Mouse (Mus musculus): ENCODE data around the gene Fbxo27.
"Not testable (repeated sequence)": the region's sequence is repeated elsewhere in the genome, so short reads cannot be mapped to it uniquely, and the experiment has no call there.

Fbxo27 gene

DNA sequence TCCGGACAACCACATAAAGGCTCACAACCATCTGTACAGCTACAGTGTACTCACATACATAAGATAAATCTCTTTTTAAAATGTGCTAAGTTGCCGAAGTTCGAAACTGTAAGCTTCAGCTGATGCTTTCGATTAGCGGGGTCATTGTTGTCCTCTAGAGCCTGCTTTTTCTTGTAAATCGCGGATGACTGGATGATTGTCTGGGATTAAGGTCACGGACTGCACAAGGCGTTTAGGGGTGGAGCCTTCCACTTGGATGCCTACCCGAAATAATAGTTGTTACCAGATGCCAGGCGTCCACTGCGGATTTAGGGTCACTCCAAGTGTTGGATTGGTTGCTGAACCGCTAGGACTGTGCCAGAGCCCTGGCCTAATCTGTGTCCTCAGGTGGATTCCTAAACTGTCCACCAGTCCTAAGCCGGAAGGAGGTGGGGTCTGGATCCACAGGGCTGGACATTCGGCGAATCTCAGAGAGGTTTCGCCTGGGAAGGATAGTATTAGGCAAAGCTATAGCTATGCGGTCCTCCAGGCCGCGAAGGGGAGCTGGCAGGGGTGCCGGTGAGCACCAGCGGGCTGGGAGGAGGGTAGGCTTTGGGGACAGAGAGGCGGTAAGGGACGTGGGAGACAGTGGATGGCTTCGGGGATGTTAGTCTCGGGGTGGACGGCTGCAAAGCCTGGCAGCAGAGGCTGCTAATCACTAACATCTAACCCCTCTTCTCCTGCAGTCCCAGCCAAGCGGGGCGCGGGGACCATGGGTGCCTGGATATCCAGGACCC is at the start of gene Fbxo27:
Fbxo27 (plus strand) TSS at position 305 of the 776 bp plus-strand sequence.
- peak in 1 of 2 experiments; percentile 11 for DNase-seq

DNA sequence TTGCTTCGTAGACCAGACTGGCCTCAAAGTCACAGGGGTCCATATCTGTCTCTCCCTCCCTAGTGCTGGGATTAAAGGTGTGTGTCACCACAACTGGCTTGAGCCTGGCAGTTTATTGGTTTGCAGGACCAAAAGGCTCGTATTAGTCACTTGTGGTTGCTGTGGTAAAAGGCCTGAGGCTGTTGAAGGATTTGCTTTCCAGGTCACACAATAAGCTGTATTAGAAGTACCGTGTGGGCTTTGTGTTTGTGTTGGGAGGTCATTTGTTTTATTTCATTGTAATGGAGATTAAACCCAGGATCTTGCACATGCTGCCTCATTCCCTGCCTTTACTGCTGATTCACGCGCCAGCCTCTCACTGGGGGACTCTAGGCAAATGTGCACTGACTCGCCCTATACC is 47.3 kb upstream of the Fbxo27 start:
- no peak for DNase-seq

DNA sequence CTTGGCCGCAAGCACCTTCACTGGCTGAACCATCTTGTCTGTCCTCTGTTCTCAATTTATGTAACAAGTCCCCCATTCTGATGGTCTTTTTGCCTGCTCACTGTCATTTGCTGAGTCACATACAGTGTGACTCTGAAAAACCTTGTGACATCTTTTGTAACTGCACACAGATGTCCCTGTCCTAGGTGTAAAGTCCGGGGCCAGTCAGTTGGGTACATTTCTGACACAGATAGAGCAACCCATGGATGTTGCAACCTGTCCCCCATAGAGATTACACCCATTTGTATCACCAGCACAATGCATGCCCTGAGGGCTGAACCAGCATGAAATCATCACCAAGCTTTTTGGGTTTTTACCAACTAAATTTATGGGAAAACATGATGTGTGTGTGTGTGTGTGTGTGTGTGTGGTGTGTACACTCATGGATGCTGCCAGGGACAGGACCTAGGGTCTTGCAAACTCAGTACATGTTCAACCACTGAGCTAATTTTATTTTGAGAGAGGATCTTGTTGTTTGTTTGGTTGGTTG is 46.6 kb upstream of the Fbxo27 start:
- DNase-seq, result no peak

DNA sequence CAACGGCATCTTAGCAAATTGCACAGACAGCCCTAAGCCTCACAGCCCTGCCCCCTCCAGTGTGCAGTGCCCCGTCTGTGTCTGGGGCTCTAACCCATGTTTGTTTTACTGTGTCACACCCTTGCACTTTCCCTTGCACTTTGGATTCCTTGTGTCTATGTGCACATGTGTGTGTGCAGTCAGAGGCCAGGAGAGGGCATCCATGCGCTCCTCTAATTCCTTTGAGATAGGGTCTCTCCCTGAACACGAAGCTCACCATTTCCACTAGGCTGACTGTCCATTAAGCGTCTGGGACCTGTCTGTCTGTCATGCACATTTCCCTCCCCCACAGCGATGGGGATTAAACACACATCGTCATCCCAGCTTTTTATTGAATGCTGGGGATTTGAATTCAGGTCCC is 45.6 kb upstream of the Fbxo27 start:
- no peak for DNase-seq

DNA sequence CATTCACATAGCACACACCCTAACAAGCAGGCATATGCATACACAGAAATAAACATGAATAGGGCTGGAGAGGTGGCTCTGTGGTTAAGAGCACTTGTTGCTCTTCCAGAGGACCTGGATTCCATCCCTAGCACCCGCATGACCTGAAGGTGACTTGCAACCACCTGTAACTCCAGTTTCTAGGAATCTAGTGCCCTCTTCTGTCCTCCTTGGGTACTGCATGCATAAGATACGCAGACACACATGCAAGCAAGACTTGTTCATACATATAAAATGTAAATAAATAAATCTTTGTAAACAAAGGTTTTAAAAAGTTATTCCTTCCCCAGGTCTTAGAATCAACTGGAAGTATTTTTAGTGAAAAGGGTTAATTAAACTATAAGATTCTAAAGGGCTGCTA is 41.5 kb upstream of the Fbxo27 start:
- DNase-seq, result peak in 1 of 2 experiments; percentile 13

DNA sequence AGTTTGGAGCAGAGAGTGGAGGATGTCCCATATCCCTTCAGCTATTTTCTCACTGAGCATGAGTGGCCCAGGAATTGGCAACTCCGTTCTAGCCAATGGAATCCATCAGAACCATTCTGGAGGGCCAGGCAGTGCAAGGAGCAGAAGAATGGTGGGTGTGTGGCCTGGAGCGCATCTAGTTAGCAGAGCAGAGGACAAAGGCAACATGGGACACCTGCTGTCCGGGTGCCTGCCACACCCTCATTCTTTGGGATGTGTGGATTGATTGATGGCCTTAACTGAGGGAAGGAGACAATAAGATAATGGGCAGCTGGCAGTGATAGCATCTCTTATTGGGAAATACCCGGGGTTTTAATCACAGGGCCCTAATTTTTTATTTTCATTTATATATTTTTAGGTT is 36.2 kb upstream of the Fbxo27 start:
- no peak for DNase-seq

DNA sequence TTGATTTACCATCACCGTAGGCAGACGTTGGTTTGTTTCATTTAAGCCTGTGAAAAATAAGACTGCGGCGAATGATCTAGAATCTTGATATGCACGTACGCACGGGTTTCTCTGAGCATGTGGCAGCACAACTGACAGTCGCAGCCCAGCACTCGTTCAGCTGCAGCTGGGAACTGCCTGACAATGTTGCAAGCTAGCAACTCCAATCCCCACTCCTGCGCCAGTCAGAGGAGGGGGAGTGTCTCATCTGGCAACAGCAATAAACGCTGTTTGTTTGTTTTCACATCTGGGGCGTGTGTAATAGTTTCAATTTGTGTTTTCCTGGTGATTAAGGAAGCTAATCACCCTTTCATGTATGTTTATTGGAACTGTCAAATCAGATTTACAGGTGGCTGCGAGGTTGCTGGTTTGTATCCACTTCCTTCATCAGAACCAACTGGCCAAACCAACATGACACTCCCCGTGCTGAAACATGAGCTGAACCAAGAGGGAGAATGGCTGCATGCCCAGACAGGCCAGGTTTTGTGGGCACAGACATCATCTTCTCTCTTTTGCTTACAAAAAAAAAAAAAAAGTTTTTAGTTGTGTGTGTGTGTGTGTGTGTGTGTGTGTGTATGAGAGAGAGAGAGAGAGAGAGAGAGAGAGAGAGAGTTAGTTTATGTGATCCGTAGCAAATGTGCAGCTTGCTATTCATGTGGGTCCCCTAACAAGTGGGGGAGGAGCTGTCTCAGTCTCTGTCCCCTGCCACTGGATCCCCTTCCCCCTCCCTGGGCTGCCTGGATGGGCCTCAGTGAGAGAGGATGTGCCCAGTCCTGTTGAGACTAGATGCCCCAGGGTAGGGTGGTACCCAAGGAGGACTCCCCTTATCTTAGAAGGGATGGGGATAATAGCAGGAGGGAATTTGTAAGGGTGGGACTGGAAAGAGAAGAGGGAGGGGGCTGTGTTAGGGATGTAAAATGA is 26.7 kb upstream of the Fbxo27 start:
- no peak for DNase-seq

DNA sequence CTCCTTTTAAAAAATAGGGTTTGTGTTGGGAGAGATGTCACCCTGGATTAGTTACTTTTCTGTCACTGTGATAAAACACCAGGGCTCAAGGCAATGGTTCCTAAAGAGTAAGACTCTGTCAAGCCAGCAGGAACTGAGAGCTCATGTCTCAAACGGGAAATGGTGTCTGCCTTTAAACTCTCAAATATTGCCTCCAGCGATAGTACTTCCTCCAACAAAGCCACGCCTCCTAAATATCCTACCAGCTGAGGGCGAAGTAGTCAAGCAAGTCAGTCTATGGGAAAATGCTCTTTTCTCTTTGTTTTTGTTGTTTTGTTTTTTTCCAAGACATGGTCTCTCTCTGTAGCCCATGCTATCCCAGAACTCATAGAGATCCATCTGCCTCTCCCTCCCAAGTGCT is 21.5 kb upstream of the Fbxo27 start:
- DNase-seq, result no peak

DNA sequence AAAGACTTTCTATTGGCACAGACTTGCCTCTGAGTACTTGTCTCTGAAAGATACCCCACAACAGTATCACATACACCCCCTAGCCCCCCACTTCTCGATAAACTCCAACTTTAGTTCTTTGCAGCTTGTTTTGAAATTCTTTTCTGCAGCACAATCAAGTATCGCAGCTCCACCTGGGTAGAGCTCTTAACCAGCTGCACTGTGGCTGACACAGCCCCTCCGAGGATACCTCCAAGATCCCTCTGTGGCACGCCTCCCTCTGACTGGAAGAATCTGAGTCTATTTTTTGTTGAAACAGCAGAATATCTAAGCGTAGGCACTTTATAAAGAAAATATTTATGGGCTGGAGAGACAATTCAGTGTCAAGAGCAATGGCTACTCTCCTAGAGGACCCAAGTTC is 20.4 kb upstream of the Fbxo27 start:
- no peak for DNase-seq

DNA sequence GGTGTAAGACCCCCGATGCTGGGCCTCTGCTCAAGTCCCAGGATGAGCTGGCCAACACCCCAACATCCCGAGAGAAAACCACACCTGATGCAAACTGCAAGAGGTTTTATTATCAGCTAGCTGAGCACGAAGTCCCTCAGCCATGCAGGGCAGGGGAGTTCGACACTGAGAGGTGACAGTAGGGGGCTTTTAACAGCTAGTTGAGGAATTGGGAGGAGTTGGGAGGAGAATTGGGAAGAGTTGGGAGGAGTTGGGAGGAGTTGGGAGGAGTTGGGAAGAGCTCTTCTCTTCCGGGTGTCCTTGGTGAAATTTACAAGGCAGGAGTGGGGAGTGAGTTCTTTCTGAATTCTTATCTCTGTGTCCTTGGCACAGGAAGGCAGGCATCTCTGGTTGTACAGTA is 19.9 kb upstream of the Fbxo27 start:
- DNase-seq, result not testable (repeated sequence)

DNA sequence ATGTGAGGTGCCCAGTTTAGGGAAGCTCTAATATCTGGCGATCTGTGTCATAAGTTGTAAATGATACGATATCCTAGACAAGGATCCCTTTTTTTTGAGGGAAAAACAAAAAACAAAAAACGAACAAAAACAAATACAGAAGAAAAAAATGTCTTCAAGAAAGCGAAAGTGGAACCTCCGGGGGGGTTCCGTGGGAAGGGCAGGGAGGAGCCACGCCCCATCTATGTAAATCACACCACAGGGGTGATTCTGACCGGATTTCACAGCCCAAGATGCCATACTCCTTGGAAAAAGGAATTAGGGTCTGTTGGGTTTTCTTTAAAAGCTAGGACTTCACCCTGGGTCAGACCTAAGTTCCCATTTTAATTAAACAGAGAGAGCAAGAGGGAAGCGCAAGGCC is 17.7 kb upstream of the Fbxo27 start:
- DNase-seq, result peak; percentile 16 to 20

DNA sequence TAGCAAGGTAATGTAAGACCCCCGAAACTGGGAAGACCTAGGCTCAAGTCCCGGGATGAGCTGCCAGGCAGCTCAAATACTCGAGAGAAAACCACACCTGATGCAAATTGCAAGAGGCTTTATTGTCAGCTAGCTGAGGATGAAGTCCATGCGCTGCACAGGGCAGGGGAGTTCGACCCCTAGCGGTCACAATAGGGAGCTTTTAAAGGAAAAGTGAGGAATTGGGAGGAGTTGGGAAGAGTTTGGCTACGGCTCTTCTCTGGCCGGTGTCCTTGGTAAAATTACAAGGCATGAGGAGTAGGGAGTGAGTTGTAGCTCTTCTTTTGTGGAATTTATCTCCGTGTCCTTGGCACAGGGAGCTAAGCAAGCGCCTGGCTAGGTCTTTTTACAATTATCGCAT is 16.9 kb upstream of the Fbxo27 start:
- DNase-seq, result peak in 1 of 2 experiments; percentile 9

DNA sequence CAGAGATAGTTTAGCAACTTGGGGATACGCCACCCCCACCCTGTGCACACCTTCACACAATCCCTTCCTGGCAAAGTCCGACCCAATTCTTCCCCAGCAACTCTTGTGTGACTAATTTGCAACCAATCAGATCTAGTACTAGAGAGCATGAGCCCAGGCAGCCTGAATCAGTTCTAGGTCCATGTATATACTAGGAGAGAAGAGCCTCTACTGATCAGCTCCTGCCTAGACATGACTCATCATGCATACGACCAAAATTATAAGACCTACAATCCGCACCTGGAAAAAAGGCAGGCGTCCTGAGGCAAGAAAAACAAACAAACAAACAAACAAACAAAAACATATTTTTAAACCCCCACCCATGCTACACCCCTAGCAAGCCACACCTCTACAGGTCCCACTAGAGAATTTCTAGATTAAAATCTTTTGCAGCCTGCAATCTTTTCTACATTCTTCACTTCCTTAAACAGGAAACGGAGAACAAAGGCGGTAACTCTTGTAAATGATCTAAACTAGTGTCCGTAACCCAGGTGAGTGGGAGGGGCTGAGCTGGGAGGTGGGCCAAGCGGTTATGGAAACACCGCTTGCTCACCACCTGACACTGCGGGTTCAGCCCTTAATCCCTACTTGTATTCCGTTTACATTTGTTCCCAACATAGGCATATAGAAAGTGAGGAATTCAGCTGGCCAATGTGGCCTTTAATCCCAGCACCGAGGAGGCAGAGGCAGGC is 15.7 kb upstream of the Fbxo27 start:
- DNase-seq, result no peak

DNA sequence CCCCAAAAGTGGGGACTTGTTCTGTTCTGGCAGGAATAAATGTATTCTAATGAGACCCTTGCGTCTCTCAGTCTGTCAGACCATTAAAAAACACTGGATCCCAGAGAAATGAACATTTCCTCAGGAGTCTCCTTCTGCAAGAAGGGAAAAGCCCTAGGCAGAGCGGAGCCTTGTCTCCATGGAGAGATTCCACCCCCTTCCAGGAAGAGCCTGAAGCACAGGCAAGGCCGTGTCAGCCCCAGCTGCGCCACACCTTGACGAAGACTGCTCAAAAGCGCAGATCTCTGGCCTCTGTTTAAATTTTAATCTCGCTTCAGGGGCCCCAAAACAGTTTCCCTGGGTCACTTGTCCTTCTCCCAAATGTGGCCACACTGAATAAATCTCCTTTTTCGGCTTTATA is 15.0 kb upstream of the Fbxo27 start:
- no peak for DNase-seq

DNA sequence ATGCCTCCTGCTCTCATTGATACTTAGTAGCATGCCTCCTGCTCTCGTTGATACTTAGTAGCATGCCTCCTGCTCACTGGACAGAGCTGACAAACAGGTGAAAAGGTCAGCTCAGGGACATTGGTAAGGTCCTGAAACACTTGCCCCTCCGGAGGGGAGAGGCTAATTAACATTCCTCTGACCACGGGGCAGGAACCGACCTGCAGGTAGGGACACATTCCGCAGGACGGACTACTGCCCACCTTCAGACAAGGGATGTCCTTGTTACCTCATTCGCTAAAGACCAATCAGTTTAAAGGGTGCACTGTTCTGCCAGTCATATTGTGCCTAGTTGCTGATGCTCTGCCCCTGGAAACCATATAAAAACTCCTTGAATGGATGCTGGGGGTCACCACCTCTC is 1.6 kb upstream of the Fbxo27 start:
- no peak for DNase-seq

DNA sequence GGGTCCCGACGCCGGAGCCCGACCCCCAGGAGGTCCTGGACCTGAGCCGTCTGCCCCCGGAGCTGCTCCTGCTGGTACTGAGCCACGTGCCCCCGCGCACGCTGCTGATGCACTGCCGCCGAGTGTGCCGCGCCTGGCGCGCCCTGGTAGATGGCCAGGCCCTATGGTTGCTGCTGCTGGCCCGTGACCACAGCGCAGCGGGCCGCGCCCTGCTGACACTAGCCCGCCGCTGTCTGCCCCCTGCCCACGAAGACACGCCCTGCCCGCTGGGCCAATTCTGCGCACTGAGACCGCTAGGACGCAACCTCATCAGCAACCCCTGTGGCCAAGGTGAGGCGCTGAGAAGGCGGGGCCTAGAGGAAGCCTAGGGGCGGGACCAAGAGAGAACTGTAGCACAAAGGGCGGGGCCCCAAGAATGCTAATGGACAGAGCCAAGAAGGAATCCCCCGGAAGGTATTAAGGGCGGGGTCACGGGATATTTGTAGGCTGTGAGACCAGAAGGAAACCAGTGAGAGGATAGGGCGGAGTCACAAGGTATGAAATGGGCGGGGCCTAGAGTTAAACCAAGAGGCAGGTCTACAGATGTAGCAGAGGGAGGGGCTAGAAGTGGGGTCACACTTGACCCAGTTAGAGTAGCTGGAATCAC is 795 bp downstream of the Fbxo27 start:
- peak; percentile 85 to 88 for DNase-seq

DNA sequence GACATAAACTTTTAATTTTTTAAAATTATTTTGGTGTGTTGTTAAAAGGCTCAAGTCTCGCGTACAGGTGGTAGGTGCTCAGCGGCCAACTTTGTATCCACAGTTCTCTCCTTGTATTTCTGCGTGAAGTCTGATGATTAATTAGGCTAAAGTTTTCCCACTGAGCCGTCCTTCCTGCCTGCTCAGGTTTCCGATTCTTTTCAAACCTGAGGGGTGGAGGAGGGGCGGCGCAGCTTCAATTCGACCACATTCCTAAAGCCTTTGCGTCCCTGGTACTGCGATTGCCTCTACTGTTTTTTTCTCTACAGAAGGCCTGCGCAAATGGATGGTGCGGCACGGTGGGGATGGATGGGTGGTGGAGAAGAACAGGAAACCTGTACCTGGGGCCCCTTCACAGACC is 1.8 kb downstream of the Fbxo27 start:
- no peak for DNase-seq

DNA sequence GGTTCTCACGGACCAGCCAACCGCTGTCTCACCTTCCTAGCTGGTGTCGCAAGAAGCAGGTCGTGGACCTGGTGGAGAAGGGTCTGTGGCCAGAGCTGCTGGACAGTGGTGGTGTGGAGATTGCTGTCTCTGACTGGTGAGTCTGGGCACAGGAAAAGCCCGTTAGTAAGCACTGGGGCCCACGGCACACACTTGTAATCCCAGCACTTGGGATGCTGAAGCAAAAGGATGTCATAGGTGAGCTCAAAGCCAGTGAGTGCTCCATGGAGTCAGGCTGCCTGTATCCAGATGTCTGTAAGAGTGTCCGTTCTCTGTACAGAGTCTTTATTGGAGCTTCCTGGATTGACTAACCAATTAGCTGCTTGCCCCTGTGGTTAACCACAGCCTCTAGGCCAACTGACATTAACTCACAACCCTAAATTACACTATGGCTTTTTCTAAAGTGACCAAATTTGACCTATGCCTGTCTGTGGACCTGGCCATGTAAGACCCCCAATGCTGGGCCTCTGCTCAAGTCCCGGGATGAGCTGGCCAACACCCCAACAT is 2.4 kb downstream of the Fbxo27 start:
- DNase-seq, result no peak

DNA sequence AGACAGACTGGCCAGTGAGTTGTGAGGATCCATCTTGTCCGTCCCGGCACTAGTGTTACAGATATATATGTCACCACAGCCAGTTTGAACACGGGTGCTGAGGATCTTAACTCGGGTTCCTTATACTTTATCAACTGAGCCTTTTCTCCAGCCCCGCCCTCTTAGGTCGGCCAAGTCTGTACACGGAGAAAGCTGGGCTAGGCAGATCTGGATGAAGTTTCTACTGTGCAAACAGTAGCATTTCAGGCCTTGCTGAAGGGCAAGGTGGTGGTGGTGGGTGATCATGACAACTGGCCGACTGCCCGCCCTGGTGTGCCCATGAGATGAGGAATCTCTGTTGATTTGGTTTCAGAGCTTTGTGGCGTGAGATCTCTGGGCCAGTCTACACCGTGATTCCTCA is 4.6 kb downstream of the Fbxo27 start:
- no peak for DNase-seq

DNA sequence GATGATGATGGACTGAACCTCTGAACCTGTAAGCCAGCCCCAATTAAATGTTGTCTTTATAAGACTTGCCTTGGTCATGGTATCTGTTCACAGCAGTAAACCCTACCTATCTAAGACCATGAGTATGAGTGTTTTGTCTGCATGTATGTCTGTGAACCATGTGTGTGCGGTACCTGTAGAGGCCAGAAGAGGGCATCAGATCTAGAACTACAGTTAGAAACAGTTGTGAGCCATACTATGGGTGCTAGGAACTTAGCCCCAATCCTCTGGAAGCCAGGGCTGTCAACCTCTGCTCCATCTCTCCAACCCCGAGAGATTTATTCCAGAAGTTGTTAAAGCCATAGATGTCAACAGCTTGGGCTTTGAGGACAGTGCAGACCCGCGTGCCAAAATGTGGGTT is 7.6 kb downstream of the Fbxo27 start:
- DNase-seq, result no peak

DNA sequence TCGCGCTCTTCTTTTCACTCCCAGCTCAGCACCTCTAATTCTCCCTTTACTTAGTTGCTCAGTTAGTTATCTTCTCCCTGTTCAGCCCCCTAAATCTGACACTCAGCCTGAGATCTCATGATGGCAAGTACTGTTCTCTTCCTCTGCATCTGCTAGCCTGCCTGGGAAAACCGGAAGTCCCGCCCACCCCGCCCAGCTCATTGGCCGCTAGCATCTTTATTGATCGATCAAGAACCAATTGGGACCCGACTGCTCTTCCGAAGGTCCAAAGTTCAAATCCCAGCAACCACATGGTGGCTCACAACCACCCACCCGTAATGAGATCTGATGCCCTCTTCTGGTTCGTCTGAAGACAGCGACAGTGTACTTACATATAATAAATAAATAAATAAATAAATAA is 8.7 kb downstream of the Fbxo27 start:
- not testable (repeated sequence) for DNase-seq

DNA sequence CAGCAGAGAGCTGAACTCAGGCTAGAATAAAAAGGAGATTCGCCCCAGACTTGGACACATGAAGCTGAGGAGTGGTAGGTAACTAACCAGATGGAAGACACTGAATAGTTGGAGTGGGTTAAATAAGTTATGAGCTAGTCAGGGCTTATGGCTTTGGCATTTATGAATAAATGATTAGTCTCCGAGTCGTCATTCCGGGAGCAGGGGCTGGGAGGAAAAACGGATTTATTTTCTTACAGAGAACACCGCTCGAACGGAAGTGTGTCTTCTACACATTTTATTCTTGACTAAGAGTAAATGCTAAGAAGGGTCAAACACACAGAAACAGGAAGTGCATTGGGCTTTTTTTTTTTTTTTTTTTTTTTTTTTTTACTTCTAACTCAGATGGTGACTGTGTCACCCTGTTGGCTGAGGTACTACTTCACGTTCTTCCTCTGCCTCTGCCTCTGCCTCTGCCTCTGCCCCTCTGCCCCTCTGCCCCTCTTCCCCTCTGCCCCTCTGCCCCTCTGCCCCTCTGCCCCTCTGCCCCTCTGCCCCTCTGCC is 10.0 kb downstream of the Fbxo27 start:
- DNase-seq, result peak in 1 of 2 experiments; percentile 11

All from B cell, adult 2 months (primary cell).